Mouse (Mus musculus) C2C12 (cell line): ENCODE data around the gene Cryaa. TPM values are rescaled to one million over a fixed set of nuclear protein-coding genes. Genes with fewer than 3 reads are reported as not detected.

Source experiments
- H3K27me3 ChIP-seq: one replicate; pipeline ENCODE4 v1.6.1; 2011; ENCODE audit not compliant: control insufficient read depth, insufficient read depth, insufficient read length
- H3K36me3 ChIP-seq: one replicate; pipeline ENCODE4 v1.6.1; 2011; ENCODE audit not compliant: control insufficient read depth, insufficient read depth
- H3K4me3 ChIP-seq: one replicate; pipeline ENCODE4 v1.5.1; 2011; ENCODE audit warnings: mild to moderate bottlenecking, control low read depth; ENCODE audit not compliant: poor library complexity, insufficient read depth, severe bottlenecking
- H3K79me2 ChIP-seq: one replicate; pipeline ENCODE4 v1.6.1; 2011; ENCODE audit not compliant: control insufficient read depth, insufficient read depth
- H3K79me3 ChIP-seq: one replicate; pipeline ENCODE4 v1.6.1; 2011; ENCODE audit warnings: low read depth, control low read depth
- H3ac ChIP-seq: one replicate; pipeline ENCODE3; 2011; ENCODE audit warnings: low read depth; ENCODE audit not compliant: control insufficient read depth, insufficient read length
- CEBPB ChIP-seq: IDR thresholded peaks from one replicate; pipeline ENCODE4 v1.6.1; 2011; ENCODE audit warnings: low read depth, mild to moderate bottlenecking, control low read depth, moderate library complexity
- CTCF ChIP-seq: IDR thresholded peaks from one replicate; pipeline ENCODE4 v1.5.1; 2011; ENCODE audit not compliant: control insufficient read depth, insufficient read depth, insufficient read length
- FOSL1 ChIP-seq: IDR thresholded peaks from one replicate; pipeline ENCODE4 v1.8.0; 2011; ENCODE audit warnings: mild to moderate bottlenecking, low read length; ENCODE audit not compliant: poor library complexity, insufficient read depth, severe bottlenecking
- MAX ChIP-seq: IDR thresholded peaks from one replicate; pipeline ENCODE4 v1.6.1; 2011; ENCODE audit warnings: mild to moderate bottlenecking, control low read depth
- MYOD1 ChIP-seq: IDR thresholded peaks from one replicate; pipeline ENCODE4 v1.6.1; 2011; ENCODE audit warnings: low read depth; ENCODE audit not compliant: control insufficient read depth, insufficient read length
- MYOG ChIP-seq: IDR thresholded peaks from one replicate; pipeline ENCODE4 v1.6.1; 2011; ENCODE audit not compliant: control insufficient read depth, insufficient read length; ENCODE audit errors: extremely low read depth
- USF1 ChIP-seq: IDR thresholded peaks from one replicate; pipeline ENCODE4 v1.6.1; 2011; ENCODE audit warnings: low read depth, mild to moderate bottlenecking, control low read depth, moderate library complexity
- polyA plus RNA-seq: library from polyadenylated mRNA; unstranded; fragments of >200 nt; fragmentation: generic; extraction: Trizol; gene quantifications from one replicate; pipeline ENCODE4 v1.2.1, GENCODE M21; 2012; ENCODE audit warnings: missing spikeins

Gene Cryaa
- polyA plus RNA-seq, 1 experiment = not detected

GRCm38 (mm10) chr17:31668306-31668705, 9.3 kb upstream of the Cryaa start:
- no peaks in the 10 kb centered on the region for H3K79me2 ChIP-seq
- H3K36me3 ChIP-seq = no peaks in the 10 kb centered on the region
- TF ChIP-seq USF1 = no peak
- TF ChIP-seq MYOG = no peak
- TF ChIP-seq MYOD1 = no peak
- no peak for TF ChIP-seq FOSL1
- TF ChIP-seq CTCF = no peak
- no peak for TF ChIP-seq MAX
- no peak for TF ChIP-seq CEBPB
- H3K27me3 ChIP-seq = no peaks in the 10 kb centered on the region
- no peak overlapping the region for H3K4me3 ChIP-seq
- no peaks in the 10 kb centered on the region for H3K79me3 ChIP-seq
- H3ac ChIP-seq = no peak overlapping the region

GRCm38 (mm10) chr17:31670163-31670562, 7.4 kb upstream of the Cryaa start:
- H3K27me3 ChIP-seq = no peaks in the 10 kb centered on the region
- no peaks in the 10 kb centered on the region for H3K79me2 ChIP-seq
- H3ac ChIP-seq = no peak overlapping the region
- TF ChIP-seq MYOD1 (no peak), CEBPB (no peak), MYOG (no peak), CTCF (no peak), USF1 (no peak), MAX (no peak), FOSL1 (no peak)
- H3K79me3 ChIP-seq = no peaks in the 10 kb centered on the region
- no peaks in the 10 kb centered on the region for H3K36me3 ChIP-seq
- no peak overlapping the region for H3K4me3 ChIP-seq

- Histone ChIP-seq H3K79me2 (no peaks in the 10 kb centered on the region), H3K4me3 (no peak overlapping the region), H3K27me3 (no peaks in the 10 kb centered on the region), H3K36me3 (no peaks in the 10 kb centered on the region), H3ac (no peak overlapping the region), H3K79me3 (no peaks in the 10 kb centered on the region)
- TF ChIP-seq MYOD1 (no peak), USF1 (no peak), CTCF (no peak), MAX (no peak)
Observed at GRCm38 (mm10) chr17:31671698-31672097, 5.9 kb upstream of the Cryaa start.

GRCm38 (mm10) chr17:31672279-31672678, 5.3 kb upstream of the Cryaa start:
- no peaks in the 10 kb centered on the region for H3K79me3 ChIP-seq
- no peak overlapping the region for H3K4me3 ChIP-seq
- no peak overlapping the region for H3ac ChIP-seq
- TF ChIP-seq MAX = no peak
- no peak for TF ChIP-seq MYOD1
- no peak for TF ChIP-seq FOSL1
- TF ChIP-seq CTCF = no peak
- TF ChIP-seq CEBPB = no peak
- no peak for TF ChIP-seq USF1
- no peak for TF ChIP-seq MYOG
- H3K27me3 ChIP-seq = no peaks in the 10 kb centered on the region
- no peaks in the 10 kb centered on the region for H3K36me3 ChIP-seq
- no peaks in the 10 kb centered on the region for H3K79me2 ChIP-seq

- no peak overlapping the region for H3ac ChIP-seq
- peaks cover 11% of the 10 kb centered on the region for H3K27me3 ChIP-seq
- no peaks in the 10 kb centered on the region for H3K79me2 ChIP-seq
- H3K36me3 ChIP-seq = no peaks in the 10 kb centered on the region
- no peak for TF ChIP-seq CEBPB
- TF ChIP-seq CTCF = no peak
- TF ChIP-seq USF1 = no peak
- no peak for TF ChIP-seq FOSL1
- TF ChIP-seq MAX = no peak
- no peak for TF ChIP-seq MYOD1
- no peak for TF ChIP-seq MYOG
- H3K4me3 ChIP-seq = no peak overlapping the region
- no peaks in the 10 kb centered on the region for H3K79me3 ChIP-seq
Observed at GRCm38 (mm10) chr17:31674426-31674825, 3.2 kb upstream of the Cryaa start.

- no peaks in the 10 kb centered on the region for H3K79me2 ChIP-seq
- H3K4me3 ChIP-seq = no peak overlapping the region
- H3K36me3 ChIP-seq = no peaks in the 10 kb centered on the region
- peaks cover 13% of the 10 kb centered on the region for H3K27me3 ChIP-seq
- TF ChIP-seq FOSL1 = no peak
- no peak for TF ChIP-seq CEBPB
- TF ChIP-seq USF1 = no peak
- no peak for TF ChIP-seq MAX
- no peak for TF ChIP-seq MYOG
- TF ChIP-seq MYOD1 = no peak
- TF ChIP-seq CTCF = no peak
- H3ac ChIP-seq = no peak overlapping the region
- H3K79me3 ChIP-seq = no peaks in the 10 kb centered on the region
Observed at GRCm38 (mm10) chr17:31680450-31680849, 2.8 kb downstream of the Cryaa start.
